Mouse (Mus musculus): ENCODE data around the gene Fdxr.
A peak's percentile ranks its signal among the peaks of the same experiment; 100 is the strongest.

Fdxr gene

GRCm38 (mm10) chr11:115267061-115267883, 9.6 kb downstream of the Fdxr start, which contains the start of gene Grin2c:
Gene Grin2c, minus strand, starts transcription at chr11:115267243.
- no peak for DNase-seq

GRCm38 (mm10) chr11:115266400-115266778, 10.5 kb downstream of the Fdxr start:
- DNase-seq, result no peak

GRCm38 (mm10) chr11:115265771-115266399, 11.0 kb downstream of the Fdxr start:
- no peak for DNase-seq

GRCm38 (mm10) chr11:115264862-115265668, 11.8 kb downstream of the Fdxr start:
- peak; percentile 47 for DNase-seq

GRCm38 (mm10) chr11:115264136-115264861, 12.6 kb downstream of the Fdxr start:
- DNase-seq, result no peak

GRCm38 (mm10) chr11:115262954-115263353, 13.9 kb downstream of the Fdxr start:
- DNase-seq, result no peak

GRCm38 (mm10) chr11:115259134-115259533, 17.7 kb downstream of the Fdxr start:
- no peak for DNase-seq

GRCm38 (mm10) chr11:115257775-115258510, 18.9 kb downstream of the Fdxr start:
- peak; percentile 47 for DNase-seq

- DNase-seq, result no peak
Measured at GRCm38 (mm10) chr11:115251258-115251657, 25.6 kb downstream of the Fdxr start.

- no peak for DNase-seq
Measured at GRCm38 (mm10) chr11:115250405-115251090, 26.3 kb downstream of the Fdxr start.

GRCm38 (mm10) chr11:115249721-115250404, 27.0 kb downstream of the Fdxr start:
- DNase-seq, result peak; percentile 46

GRCm38 (mm10) chr11:115247945-115248344, 28.9 kb downstream of the Fdxr start:
- DNase-seq, result no peak

GRCm38 (mm10) chr11:115247240-115247639, 29.6 kb downstream of the Fdxr start:
- no peak for DNase-seq

- no peak for DNase-seq
Measured at GRCm38 (mm10) chr11:115246386-115246785, 30.5 kb downstream of the Fdxr start.

- DNase-seq, result no peak
Measured at GRCm38 (mm10) chr11:115244840-115245239, 32.0 kb downstream of the Fdxr start.

GRCm38 (mm10) chr11:115243783-115244182, 33.1 kb downstream of the Fdxr start:
- no peak for DNase-seq

- DNase-seq, result no peak
Measured at GRCm38 (mm10) chr11:115242746-115243145, 34.1 kb downstream of the Fdxr start.

GRCm38 (mm10) chr11:115241402-115241801, 35.4 kb downstream of the Fdxr start:
- DNase-seq, result no peak

GRCm38 (mm10) chr11:115236570-115236969, 40.3 kb downstream of the Fdxr start:
- DNase-seq, result no peak

GRCm38 (mm10) chr11:115234320-115235044, 42.4 kb downstream of the Fdxr start:
- DNase-seq, result peak; percentile 76
